Mouse (Mus musculus) embryonic facial prominence, embryonic 14.5 days (tissue): ENCODE measurements at regions not wholly inside any gene's neighbourhood (a gene's known extent, or its start where the extent isn't known, plus 50 kb on each side); places are given as distances from the start of the nearest gene placed in this dataset.
"Not testable (repeated sequence)": the region's sequence is repeated elsewhere in the genome, so short reads cannot be mapped to it uniquely, and the experiment has no call there.

Experiments used
- ATAC-seq: fragments of 200-750 bp; cut with Nextera tagmentation; 2 replicates; pipeline ENCODE4 v1.8.0; 2017; ENCODE audit warnings: low read depth, moderate number of reproducible peaks, moderate TSS enrichment
- DNase-seq: peaks from one replicate; pipeline ENCODE4 v3.0.0-alpha.2; 2015; ENCODE audit warnings: low spot score
- H3K27ac ChIP-seq: fragments of 300-500 bp; sonication (generic); replicated peaks from 2 replicates; pipeline ENCODE4 v1.5.1; 2014; ENCODE audit warnings: low read depth, mild to moderate bottlenecking, low read length, moderate library complexity
- H3K27me3 ChIP-seq: fragments of 300-500 bp; sonication (generic); replicated peaks from 2 replicates; pipeline ENCODE4 v1.6.1; 2014; ENCODE audit warnings: low read length; ENCODE audit not compliant: control insufficient read depth, insufficient read depth
- H3K36me3 ChIP-seq: fragments of 300-500 bp; sonication (generic); 2 replicates; pipeline ENCODE4 v1.6.1; 2014; ENCODE audit warnings: low read length, mixed read lengths; ENCODE audit not compliant: control insufficient read depth, insufficient read depth
- H3K4me1 ChIP-seq: fragments of 300-500 bp; sonication (generic); 2 replicates; pipeline ENCODE4 v1.6.1; 2014; ENCODE audit warnings: antibody characterized with exemption, low read length; ENCODE audit not compliant: control insufficient read depth, insufficient read depth
- H3K4me2 ChIP-seq: fragments of 300-500 bp; sonication (generic); 2 replicates; pipeline ENCODE4 v1.6.1; 2014; ENCODE audit warnings: low read depth, mild to moderate bottlenecking, low read length, moderate library complexity, mixed read lengths
- H3K4me3 ChIP-seq: fragments of 300-500 bp; sonication (generic); 2 replicates; pipeline ENCODE4 v1.5.1; 2014; ENCODE audit warnings: low read depth, mild to moderate bottlenecking, low read length
- H3K9ac ChIP-seq: fragments of 300-500 bp; sonication (generic); 2 replicates; pipeline ENCODE4 v1.6.1; 2014; ENCODE audit warnings: low read depth, mild to moderate bottlenecking, low read length, moderate library complexity, mixed read lengths
- H3K9me3 ChIP-seq: fragments of 300-500 bp; sonication (generic); 2 replicates; pipeline ENCODE4 v1.6.1; 2016; ENCODE audit warnings: low read length; ENCODE audit not compliant: control insufficient read depth
- WGBS: fragments of 180-500 bp; shearing (Covaris S2); extraction: QIAGEN DNeasy Blood & Tissue Kit; methylation state at CpG from one replicate; pipeline ENCODE4 v1.1.7; 2014; 5-methylcytosine and 5-hydroxymethylcytosine counted together

GRCm38 (mm10) chr9:85920745-85921614 lies 78.8 kb downstream of the Tpbg start:
- H3K27me3 ChIP-seq, result no peaks in the 10 kb centered on the region
- WGBS, result 78% methylated on average over 13 of the region's 13 CpGs
- no peaks in the 10 kb centered on the region for H3K4me1 ChIP-seq
- H3K4me2 ChIP-seq, result no peak overlapping the region
- no peaks in the 10 kb centered on the region for H3K36me3 ChIP-seq
- DNase-seq (no peak), ATAC-seq (no peak)
- no peak overlapping the region for H3K9ac ChIP-seq
- no peaks in the 10 kb centered on the region for H3K9me3 ChIP-seq
- no peak overlapping the region for H3K4me3 ChIP-seq
- no peak overlapping the region for H3K27ac ChIP-seq

- no peak overlapping the region for H3K9ac ChIP-seq
- no peaks in the 10 kb centered on the region for H3K9me3 ChIP-seq
- H3K4me1 ChIP-seq, result no peaks in the 10 kb centered on the region
- no peaks in the 10 kb centered on the region for H3K36me3 ChIP-seq
- no peak overlapping the region for H3K27ac ChIP-seq
- WGBS, result 56% methylated on average over 1 of the region's 1 CpGs
- DNase-seq, result no peak
- H3K4me2 ChIP-seq, result no peak overlapping the region
- H3K27me3 ChIP-seq, result no peaks in the 10 kb centered on the region
- no peak overlapping the region for H3K4me3 ChIP-seq
- ATAC-seq, result no peak
Measured at GRCm38 (mm10) chr9:85925259-85925658, 83.1 kb downstream of the Tpbg start.

DNA sequence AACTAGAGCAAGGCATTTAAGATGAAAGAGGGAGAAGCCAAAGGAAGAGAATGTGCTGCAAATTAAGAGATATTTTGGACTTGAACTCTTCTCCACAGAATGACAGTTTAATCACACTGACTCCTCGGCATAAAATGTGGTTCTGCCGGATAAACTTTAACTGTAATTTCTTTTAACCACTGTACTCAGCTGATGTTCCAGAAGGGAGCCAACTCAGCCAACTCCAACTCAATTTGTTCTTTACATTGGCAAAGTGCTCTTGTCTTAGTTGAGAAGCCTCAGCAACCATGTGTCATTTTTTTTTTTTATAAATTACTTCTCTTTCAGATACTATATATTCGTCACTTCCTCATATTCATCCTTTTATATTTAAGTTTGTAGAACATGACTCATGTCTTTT lies 90.0 kb downstream of the Tpbg start:
- Histone ChIP-seq H3K36me3 (no peaks in the 10 kb centered on the region), H3K4me2 (no peak overlapping the region), H3K9me3 (no peaks in the 10 kb centered on the region), H3K4me1 (no peaks in the 10 kb centered on the region), H3K27ac (no peak overlapping the region), H3K4me3 (no peak overlapping the region), H3K27me3 (no peaks in the 10 kb centered on the region), H3K9ac (no peak overlapping the region)
- DNase-seq (no peak), ATAC-seq (no peak)
- 70% methylated on average over 3 of the region's 3 CpGs for WGBS

DNA sequence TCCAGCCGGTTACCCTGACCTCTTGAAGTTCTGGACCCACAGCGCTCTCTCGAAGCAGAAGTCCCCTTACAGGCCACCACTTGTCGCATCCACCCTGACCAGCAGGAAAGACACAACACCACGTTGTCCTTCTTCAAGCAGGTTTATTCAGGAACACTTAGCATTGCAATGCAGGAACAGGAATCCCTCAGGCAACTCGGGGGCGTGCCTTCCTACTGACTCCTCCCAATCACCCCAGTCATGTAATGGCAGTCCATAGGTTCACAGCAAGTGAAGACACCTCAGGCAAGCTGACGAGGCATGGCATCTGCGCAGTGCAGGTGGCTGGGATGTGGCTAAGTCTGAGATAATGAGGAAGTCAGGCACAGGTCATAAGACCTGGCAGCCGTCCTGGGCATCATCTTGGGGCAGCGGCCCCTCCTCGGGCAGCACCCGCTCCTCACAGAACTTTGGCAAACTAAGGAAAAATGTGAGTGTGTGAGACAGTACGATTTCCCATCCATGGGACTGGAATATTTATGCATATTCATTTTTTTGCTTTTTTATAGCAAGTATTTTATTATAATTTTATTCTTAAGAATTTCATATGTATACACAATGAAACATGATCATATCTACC lies 101.0 kb downstream of the Tpbg start:
- WGBS, result 88% methylated on average over 14 of the region's 14 CpGs

GRCm38 (mm10) chr9:85948495-85949137 lies 106.4 kb downstream of the Tpbg start:
- WGBS, result 60% methylated on average over 12 of the region's 12 CpGs
- no peaks in the 10 kb centered on the region for H3K36me3 ChIP-seq
- no peaks in the 10 kb centered on the region for H3K27me3 ChIP-seq
- no peak overlapping the region for H3K27ac ChIP-seq
- H3K4me2 ChIP-seq, result no peak overlapping the region
- H3K9me3 ChIP-seq, result 0 out of 2 replicates have a peak, but pooled peaks cover 6% of the 10 kb centered on the region
- ATAC-seq, result peak; percentile 18; the same call in 1 of the 2 replicates
- H3K9ac ChIP-seq, result no peak overlapping the region
- H3K4me3 ChIP-seq, result no peak overlapping the region
- DNase-seq, result peak; percentile 54
- H3K4me1 ChIP-seq, result no peaks in the 10 kb centered on the region

More for the DNA sequence above, 101.0 kb downstream of the Tpbg start:
- H3K27ac ChIP-seq, H3K4me1 ChIP-seq, H3K36me3 ChIP-seq, H3K9me3 ChIP-seq, ATAC-seq, H3K27me3 ChIP-seq, DNase-seq, H3K4me2 ChIP-seq, H3K9ac ChIP-seq, H3K4me3 ChIP-seq: not testable (repeated sequence)

DNA sequence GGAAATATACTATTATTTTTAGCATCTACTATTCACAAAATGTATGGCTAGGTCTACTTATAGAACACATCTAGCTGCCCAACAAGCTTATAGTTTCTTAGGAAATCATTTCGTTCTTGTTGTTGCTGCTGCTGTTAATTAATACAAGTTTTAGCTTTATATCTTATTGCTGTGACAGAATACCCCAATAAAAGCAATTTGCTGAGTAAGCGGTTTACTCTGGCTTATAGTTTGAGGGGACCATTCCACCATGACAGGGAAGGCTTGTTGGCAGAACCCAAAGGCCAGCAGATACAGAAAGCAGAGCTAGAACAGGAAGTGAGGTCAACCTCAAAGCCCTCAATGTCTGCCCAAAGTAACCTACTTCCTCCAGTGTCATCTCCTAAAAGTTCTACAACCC lies 109.6 kb downstream of the Tpbg start:
- H3K36me3 ChIP-seq, result no peaks in the 10 kb centered on the region
- no peak for ATAC-seq
- no peak overlapping the region for H3K4me2 ChIP-seq
- H3K4me3 ChIP-seq, result no peak overlapping the region
- 0 out of 2 replicates have a peak, but pooled peaks cover 6% of the 10 kb centered on the region for H3K9me3 ChIP-seq
- H3K9ac ChIP-seq, result no peak overlapping the region
- no peaks in the 10 kb centered on the region for H3K27me3 ChIP-seq
- no peak for DNase-seq
- H3K27ac ChIP-seq, result no peak overlapping the region
- 86% methylated on average over 2 of the region's 2 CpGs for WGBS
- H3K4me1 ChIP-seq, result no peaks in the 10 kb centered on the region

- Histone ChIP-seq H3K27ac (no peak overlapping the region), H3K4me1 (no peaks in the 10 kb centered on the region), H3K9me3 (no peaks in the 10 kb centered on the region), H3K4me3 (no peak overlapping the region), H3K4me2 (no peak overlapping the region), H3K9ac (no peak overlapping the region), H3K36me3 (no peaks in the 10 kb centered on the region), H3K27me3 (no peaks in the 10 kb centered on the region)
- ATAC-seq (no peak), DNase-seq (no peak)
- WGBS, result 90% methylated on average over 10 of the region's 10 CpGs
Measured at GRCm38 (mm10) chr9:85970076-85970475, 127.9 kb downstream of the Tpbg start.

DNA sequence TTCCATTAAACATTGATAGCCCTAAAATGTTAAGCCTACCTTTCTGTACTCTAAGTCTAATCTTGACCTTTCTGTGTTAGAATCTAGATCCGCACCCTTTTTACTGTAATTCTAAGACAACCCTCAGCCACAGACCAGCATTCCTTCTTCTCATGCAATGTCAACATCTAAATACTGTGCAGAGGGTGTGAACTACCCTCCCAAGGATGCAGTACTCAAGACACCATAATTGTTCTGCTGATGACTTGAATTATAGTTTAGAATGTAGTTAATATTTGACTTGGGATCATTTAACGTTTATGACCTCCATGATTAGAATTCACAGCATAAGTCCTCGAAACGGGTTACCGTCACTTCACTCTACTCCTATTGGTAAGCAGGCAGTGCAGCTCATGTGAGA lies 139.2 kb downstream of the Tpbg start:
- no peaks in the 10 kb centered on the region for H3K27me3 ChIP-seq
- H3K27ac ChIP-seq, result no peak overlapping the region
- no peaks in the 10 kb centered on the region for H3K9me3 ChIP-seq
- H3K4me2 ChIP-seq, result no peak overlapping the region
- WGBS, result 94% methylated on average over 5 of the region's 5 CpGs
- no peaks in the 10 kb centered on the region for H3K36me3 ChIP-seq
- no peak for ATAC-seq
- no peak overlapping the region for H3K4me3 ChIP-seq
- H3K4me1 ChIP-seq, result no peaks in the 10 kb centered on the region
- DNase-seq, result no peak
- H3K9ac ChIP-seq, result no peak overlapping the region
